Mouse (Mus musculus): ENCODE data around the gene Cfap161. TPM values are rescaled to one million over a fixed set of nuclear protein-coding genes. Genes with fewer than 3 reads are reported as not detected.

The Cfap161 gene
- polyA plus RNA-seq, 1 experiment from 2014 or later: 1.5 TPM

DNA sequence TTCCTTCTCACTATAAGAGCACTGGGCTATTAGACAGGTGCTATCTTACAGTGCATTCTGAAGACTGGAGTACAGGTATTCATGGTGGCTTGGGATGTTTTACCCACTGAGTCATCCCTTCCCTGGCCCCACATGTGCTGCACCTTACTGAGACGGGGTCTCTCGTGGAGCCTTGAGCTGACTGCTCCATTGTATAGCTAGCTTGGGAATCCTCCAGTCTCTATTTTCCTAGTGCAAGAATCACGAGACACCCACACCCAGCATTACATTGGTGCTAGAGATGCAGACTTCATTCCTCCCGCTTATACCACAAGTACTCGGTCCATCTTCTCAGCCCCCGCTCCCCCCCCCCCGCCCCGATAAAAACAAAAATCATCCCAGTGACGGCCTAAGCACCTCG lies 17.9 kb upstream of the Cfap161 start:
- WGBS: 81% methylated on average over 10 of the region's 10 CpGs
- no peak for DNase-seq (ENCODE audit: low spot score)
- Histone ChIP-seq H3K36me3 (no peaks in the 10 kb centered on the region), H3K4me1 (replicated peaks) (peaks cover 55% of the 10 kb centered on the region), H3K27ac (peak overlapping the region; percentile 87), H3K4me3 (no peak overlapping the region), H3K9me3 (no peaks in the 10 kb centered on the region), H3K27me3 (ENCODE audit: insufficient read depth, poor library complexity, severe bottlenecking) (no peaks in the 10 kb centered on the region)

DNA sequence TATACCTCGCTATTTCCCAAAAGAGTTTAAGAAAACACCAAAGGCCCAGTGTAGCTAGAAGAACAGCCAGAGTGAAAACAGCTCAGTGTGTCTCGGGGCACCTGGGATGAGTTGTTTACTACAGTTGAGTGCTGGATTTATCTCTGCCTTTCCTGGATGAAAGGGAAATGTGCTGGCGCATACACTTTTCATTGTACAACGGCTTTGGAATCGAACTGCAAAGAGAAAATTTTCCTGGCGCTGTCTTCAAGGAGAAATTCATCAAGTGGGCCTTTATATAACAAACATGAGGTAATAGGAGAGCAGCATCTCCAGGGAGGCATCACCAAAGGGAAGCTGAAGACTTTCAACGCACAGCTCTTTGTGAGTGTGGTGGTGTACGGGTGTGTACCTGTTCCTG lies 17.2 kb upstream of the Cfap161 start:
- H3K36me3 ChIP-seq: no peaks in the 10 kb centered on the region

GRCm38 (mm10) chr7:83811461-83811860 lies 16.8 kb upstream of the Cfap161 start:
- 91% methylated on average over 4 of the region's 4 CpGs for WGBS
- peak overlapping the region; percentile 82; the same call in 1 of the 2 replicates for H3K27ac ChIP-seq

More for the DNA sequence above, 17.2 kb upstream of the Cfap161 start:
- Histone ChIP-seq H3K9me3 (no peaks in the 10 kb centered on the region), H3K27me3 (ENCODE audit: insufficient read depth, poor library complexity, severe bottlenecking) (no peaks in the 10 kb centered on the region), H3K4me1 (replicated peaks) (peaks cover 55% of the 10 kb centered on the region), H3K4me3 (no peak overlapping the region), H3K27ac (no peak overlapping the region)
- DNase-seq (ENCODE audit: low spot score): no peak
- 92% methylated on average over 8 of the region's 8 CpGs for WGBS

GRCm38 (mm10) chr7:83810141-83811100 lies 15.7 kb upstream of the Cfap161 start:
- 12% methylated on average over 15 of the region's 15 CpGs for WGBS

More at GRCm38 (mm10) chr7:83811461-83811860, 16.8 kb upstream of the Cfap161 start:
- Histone ChIP-seq H3K9me3 (no peaks in the 10 kb centered on the region), H3K4me3 (no peak overlapping the region), H3K27me3 (ENCODE audit: insufficient read depth, poor library complexity, severe bottlenecking) (no peaks in the 10 kb centered on the region), H3K4me1 (replicated peaks) (peaks cover 55% of the 10 kb centered on the region), H3K36me3 (no peaks in the 10 kb centered on the region)
- no peak for DNase-seq (ENCODE audit: low spot score)

DNA sequence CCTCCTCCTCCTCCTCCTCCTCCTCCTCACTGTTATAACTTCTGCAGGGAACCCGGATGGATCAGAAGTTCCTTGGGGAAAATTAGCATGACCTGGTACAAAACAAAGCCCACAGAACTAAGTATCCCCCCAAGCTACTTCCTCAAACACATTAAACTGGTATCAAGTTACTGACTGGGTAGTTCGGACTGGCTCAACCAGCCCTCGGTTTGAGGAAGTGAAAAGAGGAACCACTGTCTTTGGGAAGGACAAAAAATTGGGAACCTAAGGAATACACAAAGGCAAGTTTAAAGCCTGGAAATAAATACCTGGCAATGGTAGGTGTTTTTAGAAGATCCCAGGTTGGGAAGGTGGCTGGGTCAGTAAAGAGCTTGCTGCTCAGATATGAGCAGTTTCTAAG lies 15.0 kb upstream of the Cfap161 start:
- Histone ChIP-seq H3K4me1 (replicated peaks) (peaks cover 55% of the 10 kb centered on the region), H3K27ac (peak overlapping the region; percentile 82; the same call in 1 of the 2 replicates), H3K36me3 (no peaks in the 10 kb centered on the region), H3K4me3 (peak overlapping the region; percentile 32), H3K27me3 (ENCODE audit: insufficient read depth, poor library complexity, severe bottlenecking) (no peaks in the 10 kb centered on the region), H3K9me3 (no peaks in the 10 kb centered on the region)
- WGBS: 9% methylated on average over 2 of the region's 3 CpGs
- DNase-seq (ENCODE audit: low spot score): peak; percentile 4

More at GRCm38 (mm10) chr7:83810141-83811100, 15.7 kb upstream of the Cfap161 start:
- Histone ChIP-seq H3K9me3 (no peaks in the 10 kb centered on the region), H3K36me3 (no peaks in the 10 kb centered on the region), H3K4me1 (replicated peaks) (peaks cover 55% of the 10 kb centered on the region), H3K27ac (peak overlapping the region; percentile 82), H3K4me3 (peak overlapping the region; percentile 32), H3K27me3 (ENCODE audit: insufficient read depth, poor library complexity, severe bottlenecking) (no peaks in the 10 kb centered on the region)
- DNase-seq (ENCODE audit: low spot score): peak; percentile 41

GRCm38 (mm10) chr7:83809060-83809459 lies 14.4 kb upstream of the Cfap161 start:
- Histone ChIP-seq H3K4me3 (no peak overlapping the region), H3K27ac (peak overlapping the region; percentile 64), H3K27me3 (ENCODE audit: insufficient read depth, poor library complexity, severe bottlenecking) (no peaks in the 10 kb centered on the region), H3K9me3 (no peaks in the 10 kb centered on the region), H3K36me3 (no peaks in the 10 kb centered on the region), H3K4me1 (replicated peaks) (peaks cover 49% of the 10 kb centered on the region)
- WGBS: 52% methylated on average over 6 of the region's 6 CpGs
- DNase-seq (ENCODE audit: low spot score): no peak

- H3K27ac ChIP-seq: no peak overlapping the region
- no peak overlapping the region for H3K4me3 ChIP-seq
- H3K27me3 ChIP-seq (ENCODE audit: insufficient read depth, poor library complexity, severe bottlenecking): no peaks in the 10 kb centered on the region
- peaks cover 29% of the 10 kb centered on the region for H3K4me1 ChIP-seq (replicated peaks)
- no peak for DNase-seq (ENCODE audit: low spot score)
- no peaks in the 10 kb centered on the region for H3K36me3 ChIP-seq
- 77% methylated on average over 6 of the region's 6 CpGs for WGBS
- no peaks in the 10 kb centered on the region for H3K9me3 ChIP-seq
Observed at GRCm38 (mm10) chr7:83806934-83807333, 12.3 kb upstream of the Cfap161 start.

GRCm38 (mm10) chr7:83803777-83804176 lies 9.1 kb upstream of the Cfap161 start:
- Histone ChIP-seq H3K4me1 (replicated peaks) (0 out of 2 replicates have a peak, but pooled peaks cover under 1% of the 10 kb centered on the region), H3K27ac (no peak overlapping the region), H3K27me3 (ENCODE audit: insufficient read depth, poor library complexity, severe bottlenecking) (no peaks in the 10 kb centered on the region), H3K4me3 (no peak overlapping the region), H3K9me3 (no peaks in the 10 kb centered on the region), H3K36me3 (no peaks in the 10 kb centered on the region)
- no peak for DNase-seq (ENCODE audit: low spot score)
- WGBS: 81% methylated on average over 4 of the region's 4 CpGs

DNA sequence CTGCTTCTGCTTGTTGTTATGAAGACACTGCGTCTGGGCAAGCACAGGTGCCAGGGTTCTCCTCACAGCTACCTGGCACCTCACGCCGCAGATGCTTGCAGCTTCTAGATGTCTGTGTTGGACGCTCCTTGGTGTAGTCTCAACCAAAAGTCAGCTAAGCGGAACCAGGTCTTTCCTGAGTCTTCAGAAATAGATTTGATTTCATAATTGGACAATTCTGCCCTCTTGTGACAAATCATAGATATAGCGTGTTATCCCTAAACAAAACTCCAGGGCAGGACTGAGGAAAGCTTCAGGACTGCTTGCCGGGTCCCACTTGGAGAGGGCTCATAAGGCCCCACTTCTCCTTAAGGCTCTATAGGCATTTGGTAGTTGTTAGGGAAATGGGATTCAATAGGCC lies 7.8 kb upstream of the Cfap161 start:
- Histone ChIP-seq H3K27me3 (ENCODE audit: insufficient read depth, poor library complexity, severe bottlenecking) (no peaks in the 10 kb centered on the region), H3K4me1 (replicated peaks) (no peaks in the 10 kb centered on the region), H3K4me3 (no peak overlapping the region), H3K36me3 (no peaks in the 10 kb centered on the region), H3K9me3 (no peaks in the 10 kb centered on the region), H3K27ac (no peak overlapping the region)
- WGBS: 73% methylated on average over 7 of the region's 7 CpGs
- DNase-seq (ENCODE audit: low spot score): peak; percentile 12

DNA sequence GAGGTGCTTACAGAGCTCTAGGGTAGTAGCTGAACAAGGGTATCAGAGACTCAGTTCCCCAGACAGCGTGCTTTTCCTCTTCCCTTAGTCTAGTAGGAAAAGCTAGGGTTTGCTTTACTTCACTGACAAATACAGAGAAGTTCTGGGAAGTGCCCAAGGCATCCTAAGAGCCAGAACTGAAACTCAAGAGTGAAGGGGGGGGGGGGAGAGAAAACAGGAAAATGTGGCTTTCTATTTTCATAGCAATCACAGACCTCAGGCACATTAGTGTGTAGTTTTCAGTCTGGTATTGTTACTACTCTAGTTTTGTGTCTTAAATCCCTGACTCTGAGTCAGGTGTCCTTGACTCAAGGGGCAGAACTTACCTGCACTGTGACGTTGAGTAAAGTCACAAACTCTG lies 7.3 kb upstream of the Cfap161 start:
- no peaks in the 10 kb centered on the region for H3K27me3 ChIP-seq (ENCODE audit: insufficient read depth, poor library complexity, severe bottlenecking)
- no peaks in the 10 kb centered on the region for H3K4me1 ChIP-seq (replicated peaks)
- no peak overlapping the region for H3K27ac ChIP-seq
- 86% methylated on average over 2 of the region's 2 CpGs for WGBS
- no peaks in the 10 kb centered on the region for H3K36me3 ChIP-seq
- H3K9me3 ChIP-seq: no peaks in the 10 kb centered on the region
- no peak overlapping the region for H3K4me3 ChIP-seq
- DNase-seq (ENCODE audit: low spot score): no peak

DNA sequence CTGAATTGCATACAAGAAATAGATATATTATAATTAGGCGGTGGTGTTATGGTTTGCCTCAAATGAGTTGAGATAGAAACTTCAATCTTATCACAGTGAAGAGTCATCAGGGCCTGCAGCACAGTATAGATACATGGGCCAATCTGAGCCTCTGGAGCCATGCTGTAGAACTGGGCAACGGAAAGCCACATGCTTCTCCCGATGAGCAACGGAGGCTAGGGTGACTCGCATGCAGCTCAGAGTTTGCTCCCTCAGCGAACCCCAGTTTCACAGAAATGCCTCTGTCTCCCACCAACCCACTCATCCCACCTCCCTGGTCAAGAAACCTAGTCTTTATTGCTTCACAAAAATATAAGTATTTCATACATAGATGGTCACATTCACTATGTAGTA lies 6.8 kb upstream of the Cfap161 start:
- H3K27me3 ChIP-seq (ENCODE audit: insufficient read depth, poor library complexity, severe bottlenecking): no peaks in the 10 kb centered on the region
- H3K36me3 ChIP-seq: no peaks in the 10 kb centered on the region
- H3K27ac ChIP-seq: no peak overlapping the region
- H3K4me3 ChIP-seq: no peak overlapping the region
- WGBS: 95% methylated on average over 6 of the region's 6 CpGs
- no peaks in the 10 kb centered on the region for H3K4me1 ChIP-seq (replicated peaks)
- H3K9me3 ChIP-seq: no peaks in the 10 kb centered on the region
- DNase-seq (ENCODE audit: low spot score): no peak

DNA sequence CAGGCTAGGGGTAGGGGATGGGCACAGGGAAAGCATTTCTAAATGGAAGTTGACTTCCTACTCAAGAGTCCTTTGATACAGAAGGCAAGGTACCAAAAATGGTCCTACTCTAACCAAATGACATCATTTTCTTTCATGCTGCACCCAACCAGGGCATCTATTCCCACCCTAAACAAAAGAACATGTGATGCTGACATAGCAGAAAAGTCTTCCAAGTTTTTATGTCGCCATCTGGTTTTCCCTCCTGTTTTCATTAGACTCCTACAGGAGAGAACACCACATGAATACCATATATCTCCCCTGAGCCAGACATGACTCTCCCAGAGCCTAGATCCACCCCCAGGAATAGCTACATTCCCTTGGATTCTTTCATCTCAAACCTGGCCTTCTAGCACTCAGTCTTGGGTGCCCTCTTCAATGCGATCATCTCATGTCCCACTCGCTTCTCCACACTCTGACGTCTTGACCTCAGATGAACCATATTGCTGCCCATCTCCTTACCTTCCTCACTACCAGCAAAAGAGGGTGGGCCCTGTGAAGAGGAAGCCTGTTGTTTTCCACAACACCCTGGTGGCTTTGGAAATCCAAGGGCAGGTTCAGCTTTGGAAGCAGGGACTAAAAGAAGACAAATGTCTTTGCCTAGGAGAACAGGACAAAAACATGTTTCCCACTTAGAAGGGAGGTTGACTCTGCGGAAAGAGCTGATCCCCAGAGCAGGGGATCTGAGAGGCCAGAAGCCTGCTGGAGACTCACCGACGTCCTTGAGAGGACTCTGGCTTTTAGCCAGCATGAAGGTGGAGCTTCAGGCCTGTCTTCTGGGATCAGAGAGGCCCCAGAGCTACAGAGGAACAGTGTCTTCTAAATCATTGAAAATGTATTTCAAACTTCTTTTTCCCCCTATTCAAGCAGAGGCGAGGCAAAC lies 6.1 kb upstream of the Cfap161 start:
- 88% methylated on average over 8 of the region's 8 CpGs for WGBS
- no peak overlapping the region for H3K4me3 ChIP-seq
- no peak overlapping the region for H3K27ac ChIP-seq
- no peaks in the 10 kb centered on the region for H3K9me3 ChIP-seq
- H3K36me3 ChIP-seq: no peaks in the 10 kb centered on the region
- no peak for DNase-seq (ENCODE audit: low spot score)
- H3K4me1 ChIP-seq (replicated peaks): 0 out of 2 replicates have a peak, but pooled peaks cover 5% of the 10 kb centered on the region
- no peaks in the 10 kb centered on the region for H3K27me3 ChIP-seq (ENCODE audit: insufficient read depth, poor library complexity, severe bottlenecking)

All from hindbrain, embryonic 10.5 days (tissue).